Mouse (Mus musculus) liver, adult 2 months (tissue): ENCODE data around the gene 4921536K21Rik. TPM values are rescaled to one million over a fixed set of nuclear protein-coding genes. Genes with fewer than 3 reads are reported as not detected.

Experiments used
- DNase-seq: peaks from one replicate; pipeline ENCODE4 v3.0.0-alpha.2; 2011; ENCODE audit warnings: low read depth, low spot score; ENCODE audit errors: extremely low read depth
- H3K27ac ChIP-seq: fragments of 200-500 bp; replicated peaks from 2 replicates; pipeline ENCODE4 v1.5.1; 2012; ENCODE audit warnings: low read depth, mild to moderate bottlenecking, control low read depth, inconsistent platforms, low read length; ENCODE audit not compliant: insufficient read depth
- H3K27me3 ChIP-seq: fragments of 200-500 bp; 2 replicates; pipeline ENCODE4 v1.6.1; 2012; ENCODE audit warnings: mild to moderate bottlenecking, moderate library complexity, low read length, inconsistent platforms; ENCODE audit not compliant: control insufficient read depth, insufficient read depth
- H3K36me3 ChIP-seq: fragments of 200-500 bp; 2 replicates; pipeline ENCODE4 v1.6.1; 2012; ENCODE audit warnings: low read length, inconsistent platforms; ENCODE audit not compliant: control insufficient read depth, insufficient read depth
- H3K4me1 ChIP-seq: fragments of 200-500 bp; 2 replicates; pipeline ENCODE4 v1.6.1; 2011; ENCODE audit warnings: low read length; ENCODE audit not compliant: control insufficient read depth, insufficient read depth
- H3K4me3 ChIP-seq: fragments of 200-500 bp; 2 replicates; pipeline ENCODE4 v1.5.1; 2011; ENCODE audit warnings: low read depth, mild to moderate bottlenecking, control low read depth, low read length, moderate library complexity; ENCODE audit not compliant: insufficient read depth
- H3K79me2 ChIP-seq: fragments of 200-500 bp; 2 replicates; pipeline ENCODE4 v1.6.1; 2012; ENCODE audit warnings: inconsistent platforms, mild to moderate bottlenecking, low read length, moderate library complexity; ENCODE audit not compliant: control insufficient read depth, insufficient read depth
- H3K9ac ChIP-seq: fragments of 200-500 bp; 2 replicates; pipeline ENCODE4 v1.6.1; 2012; ENCODE audit warnings: low read depth, mild to moderate bottlenecking, control low read depth, inconsistent platforms, low read length
- CTCF ChIP-seq: fragments of 200-500 bp; IDR thresholded peaks from 2 replicates; pipeline ENCODE4 v1.5.1; 2011; ENCODE audit warnings: low read depth, low read length, control low read depth
- POLR2A ChIP-seq: fragments of 200-500 bp; IDR thresholded peaks from 2 replicates; pipeline ENCODE4 v1.6.1; 2011; ENCODE audit warnings: low read length, control low read depth; ENCODE audit not compliant: insufficient read depth; ENCODE audit errors: extremely low read depth
- WGBS: fragments of 180-500 bp; shearing (Covaris S2); methylation state at CpG from one replicate; pipeline ENCODE4 v1.1.7; 2018; 5-methylcytosine and 5-hydroxymethylcytosine counted together
- polyA plus RNA-seq: library from polyadenylated mRNA; depleted of rRNA; stranded (reverse); fragments of >200 nt; gene quantifications from 2 replicates; pipeline ENCODE4 v1.2.3, GENCODE M21; 2012
- total RNA-seq: library from RNA; depleted of rRNA; stranded (reverse); fragments of >200 nt; gene quantifications from 2 replicates; pipeline ENCODE4 v1.2.3, GENCODE M21; 2014

4921536K21Rik gene
- total and polyA plus RNA-seq, 2 experiments: not detected

- no peaks in the 10 kb centered on the region for H3K4me1 ChIP-seq
- no peaks in the 10 kb centered on the region for H3K27me3 ChIP-seq
- no peak overlapping the region for H3K27ac ChIP-seq
- H3K79me2 ChIP-seq: no peaks in the 10 kb centered on the region
- DNase-seq: no peak
- no peak overlapping the region for H3K4me3 ChIP-seq
- TF ChIP-seq POLR2A (no peak), CTCF (no peak)
- H3K9ac ChIP-seq: no peak overlapping the region
- H3K36me3 ChIP-seq: no peaks in the 10 kb centered on the region
- 94% methylated on average over 10 of the region's 10 CpGs for WGBS
Observed at GRCm38 (mm10) chr11:3853031-3853430, 41.9 kb downstream of the 4921536K21Rik start.

GRCm38 (mm10) chr11:3851872-3852271 lies 43.0 kb downstream of the 4921536K21Rik start:
- Histone ChIP-seq H3K27ac (no peak overlapping the region), H3K9ac (no peak overlapping the region), H3K36me3 (no peaks in the 10 kb centered on the region), H3K4me1 (no peaks in the 10 kb centered on the region), H3K27me3 (no peaks in the 10 kb centered on the region), H3K4me3 (no peak overlapping the region), H3K79me2 (no peaks in the 10 kb centered on the region)
- TF ChIP-seq CTCF (no peak), POLR2A (no peak)
- 88% methylated on average over 4 of the region's 4 CpGs for WGBS
- DNase-seq: no peak

GRCm38 (mm10) chr11:3850746-3851277 lies 44.1 kb downstream of the 4921536K21Rik start:
- WGBS: 73% methylated on average over 5 of the region's 5 CpGs
- Histone ChIP-seq H3K36me3 (no peaks in the 10 kb centered on the region), H3K27ac (no peak overlapping the region), H3K4me3 (no peak overlapping the region), H3K9ac (no peak overlapping the region), H3K4me1 (no peaks in the 10 kb centered on the region), H3K27me3 (no peaks in the 10 kb centered on the region), H3K79me2 (no peaks in the 10 kb centered on the region)
- DNase-seq: no peak
- no peak for TF ChIP-seq POLR2A
- no peak for TF ChIP-seq CTCF

GRCm38 (mm10) chr11:3850315-3850614 lies 44.6 kb downstream of the 4921536K21Rik start:
- Histone ChIP-seq H3K36me3 (no peaks in the 10 kb centered on the region), H3K27me3 (no peaks in the 10 kb centered on the region), H3K4me1 (no peaks in the 10 kb centered on the region), H3K9ac (no peak overlapping the region), H3K4me3 (no peak overlapping the region), H3K27ac (no peak overlapping the region), H3K79me2 (no peaks in the 10 kb centered on the region)
- TF ChIP-seq CTCF: no peak
- no peak for TF ChIP-seq POLR2A
- DNase-seq: no peak
- WGBS: 83% methylated on average over 2 of the region's 2 CpGs

GRCm38 (mm10) chr11:3849469-3850314 lies 45.2 kb downstream of the 4921536K21Rik start:
- 82% methylated on average over 15 of the region's 15 CpGs for WGBS
- H3K79me2 ChIP-seq: no peaks in the 10 kb centered on the region
- no peaks in the 10 kb centered on the region for H3K4me1 ChIP-seq
- H3K9ac ChIP-seq: no peak overlapping the region
- no peaks in the 10 kb centered on the region for H3K27me3 ChIP-seq
- H3K4me3 ChIP-seq: no peak overlapping the region
- H3K36me3 ChIP-seq: no peaks in the 10 kb centered on the region
- no peak for DNase-seq
- no peak for TF ChIP-seq POLR2A
- TF ChIP-seq CTCF: no peak
- no peak overlapping the region for H3K27ac ChIP-seq

- no peak overlapping the region for H3K9ac ChIP-seq
- WGBS: 68% methylated on average over 2 of the region's 2 CpGs
- H3K4me3 ChIP-seq: no peak overlapping the region
- no peaks in the 10 kb centered on the region for H3K27me3 ChIP-seq
- no peaks in the 10 kb centered on the region for H3K79me2 ChIP-seq
- H3K36me3 ChIP-seq: no peaks in the 10 kb centered on the region
- no peak overlapping the region for H3K27ac ChIP-seq
- no peak for DNase-seq
- TF ChIP-seq CTCF (no peak), POLR2A (no peak)
- H3K4me1 ChIP-seq: no peaks in the 10 kb centered on the region
Observed at GRCm38 (mm10) chr11:3846351-3846750, 48.5 kb downstream of the 4921536K21Rik start.
